Mouse (Mus musculus) ES-Bruce4 (cell line): ENCODE data around the gene Efnb2.

ENCODE experiments used
- CTCF ChIP-seq: IDR thresholded peaks from one replicate; pipeline ENCODE4 v1.8.1; 2011; ENCODE audit warnings: low read depth, low read length
- POLR2A ChIP-seq: IDR thresholded peaks from one replicate; pipeline ENCODE4 v1.8.1; 2011; ENCODE audit warnings: low read length; ENCODE audit not compliant: insufficient read depth

DNA sequence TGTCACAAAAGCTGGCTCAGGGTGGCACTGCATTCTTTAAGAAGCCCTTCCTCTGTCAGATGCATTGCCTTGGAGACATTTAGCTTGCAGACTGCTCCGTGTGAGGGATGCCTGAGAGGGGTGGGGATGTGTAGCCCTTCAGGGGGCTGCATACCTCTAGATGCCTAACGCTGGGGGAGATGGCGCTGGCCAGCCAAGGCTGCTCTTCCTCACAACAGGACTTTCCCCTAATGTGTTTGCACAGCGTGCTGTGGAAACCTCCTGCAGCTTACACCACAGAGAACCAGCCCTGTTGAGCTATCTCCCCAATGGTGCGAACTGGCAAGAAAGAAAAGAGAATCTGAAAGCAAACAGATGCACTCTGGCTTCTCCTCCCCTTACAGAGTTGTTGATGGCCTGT lies 51.9 kb downstream of the Efnb2 start:
- TF ChIP-seq POLR2A (no peak), CTCF (no peak)
